Mouse (Mus musculus) lung, postnatal 4 days (tissue): Measurements from ENCODE around the gene Pfkfb3.

Experiments used
- DNase-seq, 2 experiments: peaks; one replicate each; pipeline ENCODE4 v3.0.0; 2021

Gene Pfkfb3

DNA sequence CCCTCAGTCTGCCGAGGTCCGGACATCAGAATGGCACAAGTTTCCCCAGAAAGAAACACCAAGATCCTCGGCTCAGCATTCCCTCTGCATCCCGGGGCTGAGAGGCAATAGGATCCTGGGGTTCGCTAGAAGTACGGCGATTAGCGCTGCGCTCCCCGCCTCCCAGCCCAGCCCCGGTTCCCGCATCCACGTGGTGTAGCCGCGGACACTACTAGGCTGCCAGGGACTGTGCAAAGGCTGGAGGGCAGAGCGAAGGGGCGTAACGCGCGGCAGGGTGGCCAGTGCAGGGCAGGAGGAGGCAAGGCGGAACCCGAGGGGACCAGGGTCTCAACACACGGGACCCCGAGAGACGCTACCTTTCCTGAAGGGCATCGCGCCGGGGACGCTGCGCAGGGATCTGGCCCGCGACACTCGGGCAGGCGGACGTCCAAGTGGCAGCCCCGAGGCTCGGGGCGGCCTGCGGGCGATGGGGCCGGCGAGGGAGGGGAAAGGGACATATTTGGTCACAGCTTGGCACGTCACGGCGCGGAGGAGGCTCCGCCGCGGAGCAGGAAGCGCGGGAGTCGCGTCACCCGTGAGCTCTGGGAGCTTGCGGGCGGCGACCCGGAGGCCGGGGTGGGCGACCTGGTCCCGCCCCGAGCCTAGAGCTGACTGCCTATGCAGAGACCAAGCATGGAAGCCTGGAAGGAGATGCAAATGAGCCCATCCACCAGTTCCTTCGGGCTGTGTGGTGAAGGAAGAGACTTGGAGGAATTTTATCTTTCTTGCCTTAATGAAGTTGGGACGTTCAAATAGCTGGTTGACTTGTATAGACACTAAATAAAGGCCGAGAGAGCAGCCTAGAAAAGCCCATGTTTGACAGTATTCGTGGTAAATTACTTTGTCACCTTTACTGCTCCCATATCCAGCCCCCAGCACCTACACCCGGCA is at the start of gene Pfkfb3:
TSS of gene Pfkfb3 (minus strand) at position 607 of the 930 bp plus-strand sequence.
- peak; percentile 86 to 88 for DNase-seq

DNA sequence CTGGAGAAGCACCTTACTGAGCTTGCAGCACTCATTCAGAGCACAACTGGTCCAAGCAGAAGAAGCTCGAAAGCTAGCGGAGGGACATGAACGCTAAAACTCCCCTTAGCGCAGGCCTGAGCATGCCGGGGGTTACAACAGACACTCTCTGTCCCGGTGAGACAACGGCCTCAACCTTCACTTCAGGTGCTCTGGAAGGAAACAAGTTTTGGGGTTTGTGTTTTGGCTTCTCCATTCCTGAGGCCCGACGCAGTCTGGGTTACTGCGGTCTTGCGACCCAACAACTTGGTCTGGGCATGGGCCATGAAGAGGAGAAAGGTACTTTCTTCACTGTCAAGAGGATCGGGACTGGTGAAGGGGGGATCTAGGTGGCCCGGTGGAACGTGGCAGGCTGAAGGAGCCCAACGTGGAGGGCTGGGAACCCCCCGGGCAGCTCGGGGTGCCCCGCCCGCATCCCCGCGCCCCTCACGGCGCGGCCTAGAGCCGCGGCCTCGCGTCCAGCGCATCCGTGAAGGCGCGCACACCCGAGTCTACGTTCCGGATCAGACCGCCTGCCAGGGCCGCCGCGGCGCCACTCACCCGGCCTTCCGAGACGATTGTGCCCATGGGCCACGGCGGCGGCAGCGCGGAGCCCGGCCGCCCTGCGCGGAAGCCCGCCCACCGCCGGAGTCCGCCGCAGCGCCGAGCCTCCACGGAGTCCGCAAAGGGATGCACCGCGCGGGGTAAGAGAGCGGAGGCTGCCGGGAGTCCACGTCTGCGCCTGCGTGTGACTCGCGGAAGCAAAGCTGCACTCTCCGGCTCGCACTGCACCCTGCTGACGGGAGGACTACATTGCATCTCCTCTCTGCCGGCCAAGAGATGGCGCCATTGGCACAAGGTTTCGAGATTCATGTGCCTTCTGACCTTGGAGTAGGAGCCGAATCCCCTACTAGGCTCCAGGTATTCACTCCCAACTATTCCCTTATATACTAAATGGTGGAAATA is 48.9 kb upstream of the Pfkfb3 start:
- peak; percentile 94 to 96 for DNase-seq

DNA sequence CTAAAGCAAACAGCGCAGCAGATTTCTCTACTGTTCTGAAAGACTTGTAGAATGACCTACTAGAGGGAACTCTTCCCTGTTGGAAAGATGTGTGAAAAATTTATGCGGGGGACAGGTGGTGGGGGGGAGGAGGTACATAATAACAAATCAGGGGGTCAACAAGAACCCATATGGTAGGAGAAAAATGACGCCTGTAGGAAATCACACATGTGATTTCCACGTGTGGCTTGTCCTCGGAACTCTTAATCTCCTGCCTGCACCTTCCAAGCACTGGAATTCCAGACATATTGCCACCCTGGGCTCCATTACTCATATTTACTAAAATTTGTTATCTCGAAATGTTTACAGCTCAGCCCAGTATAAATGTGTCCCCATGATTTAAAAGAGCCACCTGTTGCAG is 47.9 kb upstream of the Pfkfb3 start:
- DNase-seq: no peak

DNA sequence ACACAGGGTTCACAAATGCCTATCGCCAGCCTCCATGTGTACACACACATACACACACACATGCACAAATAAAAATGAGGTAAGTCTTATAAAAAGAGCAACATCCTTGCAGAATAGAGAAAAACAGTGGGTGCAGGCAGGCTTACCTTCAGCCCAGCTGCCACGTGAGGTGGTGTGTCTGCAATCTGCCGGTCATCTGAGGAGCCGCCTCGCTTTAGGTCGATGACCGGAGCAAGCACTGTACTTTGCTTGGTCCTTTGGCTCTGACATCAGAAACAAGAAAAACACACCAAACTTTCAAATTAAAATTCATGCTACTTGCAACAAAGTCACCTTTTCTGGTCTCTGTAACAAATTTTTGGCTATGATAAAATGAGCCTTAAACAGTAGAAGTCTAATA is 44.0 kb upstream of the Pfkfb3 start:
- DNase-seq: no peak

DNA sequence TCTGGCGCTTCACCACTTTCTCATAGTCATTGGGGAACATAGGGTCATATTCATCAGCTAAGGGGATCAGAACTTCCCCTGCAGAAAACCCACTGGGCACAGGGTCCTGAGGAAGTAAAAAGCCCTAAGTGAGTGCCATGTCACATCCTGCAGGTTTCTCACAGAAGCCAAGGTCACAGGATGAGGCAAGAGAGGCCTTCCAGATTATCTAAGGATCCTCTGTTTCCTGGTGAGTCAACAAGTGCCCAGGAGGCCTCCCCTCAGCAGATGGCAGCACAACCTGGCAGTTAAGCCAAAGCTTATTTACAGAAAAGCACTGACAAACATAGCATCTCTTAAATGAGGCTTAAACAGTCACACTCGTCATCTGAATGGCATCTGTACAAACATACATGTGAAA is 42.8 kb upstream of the Pfkfb3 start:
- DNase-seq: no peak

DNA sequence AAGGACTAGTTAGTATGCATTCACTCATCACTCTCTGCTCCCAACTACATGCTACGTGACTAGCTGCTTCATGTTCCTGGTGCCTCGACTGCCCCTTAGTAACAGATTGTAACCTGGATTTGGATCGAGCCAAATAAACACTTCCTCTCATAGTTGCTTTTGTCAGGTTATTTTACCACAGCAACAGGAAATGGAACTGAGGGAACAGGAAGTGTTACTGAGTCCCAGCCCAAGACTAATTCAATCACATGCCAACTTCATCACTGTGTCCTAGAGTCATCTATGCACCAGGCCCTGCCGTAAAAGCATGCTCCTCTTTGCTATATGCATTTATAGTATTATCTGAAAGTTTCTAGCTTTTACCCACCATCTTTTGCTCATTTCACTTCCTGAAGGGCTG is 34.1 kb upstream of the Pfkfb3 start:
- DNase-seq: no peak

DNA sequence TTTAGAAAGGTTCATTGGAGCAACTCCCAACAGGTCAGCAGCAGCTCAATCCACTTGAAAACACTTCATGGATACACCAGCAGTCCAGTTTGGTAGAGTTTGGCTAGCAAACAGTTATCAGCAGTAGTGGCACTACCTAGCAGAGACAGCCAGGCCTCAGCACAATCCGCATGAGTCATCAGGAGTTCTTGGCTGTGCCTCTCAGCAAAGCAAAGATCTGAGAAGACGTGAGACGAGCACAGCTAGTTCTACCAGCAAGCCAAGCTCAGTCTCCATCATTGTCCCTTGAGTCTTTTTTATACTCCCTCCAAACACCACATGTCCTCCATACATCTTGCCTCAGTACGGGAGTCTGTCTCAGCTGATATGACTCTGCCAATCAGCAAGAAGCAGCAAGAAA is 25.5 kb upstream of the Pfkfb3 start:
- no peak for DNase-seq

DNA sequence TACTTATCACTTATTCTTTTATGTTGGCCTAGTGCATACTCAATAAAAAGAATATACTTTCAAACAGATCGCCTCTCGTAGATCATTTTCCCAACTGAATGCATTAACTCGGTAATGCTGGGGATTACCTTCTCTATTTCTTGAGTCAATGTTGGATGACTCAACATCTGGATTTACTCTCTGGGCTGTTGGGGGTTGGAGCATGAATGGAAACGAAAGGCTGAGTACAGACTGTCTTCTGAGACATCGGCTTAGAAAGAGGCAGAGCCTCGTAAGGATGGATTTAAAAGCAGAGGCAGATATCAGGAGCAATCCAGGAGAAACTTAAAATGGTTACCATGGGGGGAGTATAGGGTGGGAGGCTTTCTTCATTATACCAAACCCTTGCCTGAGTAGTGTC is 24.3 kb upstream of the Pfkfb3 start:
- DNase-seq: no peak

DNA sequence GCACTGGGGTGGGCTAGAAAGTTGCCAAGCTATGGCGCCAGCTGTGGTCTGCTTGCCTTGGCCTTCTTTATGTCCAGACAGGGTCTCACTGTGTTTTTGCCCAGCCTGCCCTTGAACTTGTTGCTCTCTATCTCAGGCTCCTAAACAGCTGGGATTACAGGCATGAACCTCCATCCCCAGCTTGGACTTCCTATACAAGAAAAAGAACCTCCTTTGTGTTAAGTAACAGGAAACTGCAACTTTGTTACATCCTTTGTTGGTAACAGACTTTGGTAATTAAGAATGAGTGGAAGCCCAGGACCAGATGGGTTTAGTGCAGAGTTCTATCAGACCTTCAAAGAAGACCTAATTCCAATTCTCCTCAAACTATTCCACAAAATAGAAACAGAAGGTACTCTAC is 19.8 kb upstream of the Pfkfb3 start:
- DNase-seq: no peak

DNA sequence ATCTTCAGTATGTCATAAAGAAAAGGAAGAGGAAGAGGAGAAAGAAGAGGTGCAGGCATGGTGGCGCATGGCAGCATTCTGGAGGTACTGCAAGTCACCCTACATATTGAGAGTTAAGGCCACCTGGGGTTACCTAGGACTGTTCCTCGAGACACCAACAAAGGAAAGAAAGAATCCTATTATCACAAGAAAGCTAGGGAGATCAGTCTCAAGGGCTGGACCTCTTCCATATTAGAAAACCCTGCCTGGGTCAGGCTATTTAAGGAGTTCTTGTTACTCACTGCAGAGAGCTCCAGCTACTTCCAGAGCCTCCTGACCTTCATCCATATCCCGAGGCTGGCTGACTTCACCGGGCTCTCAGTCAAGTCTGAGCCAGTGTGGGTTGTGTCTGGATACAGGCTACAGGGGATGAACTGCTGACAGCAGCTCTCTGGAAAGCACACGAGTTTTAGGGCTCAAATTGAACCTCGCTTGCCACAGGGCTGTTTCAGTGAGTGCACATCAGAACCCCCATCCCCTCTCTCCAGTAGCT is 17.2 kb upstream of the Pfkfb3 start:
- no peak for DNase-seq

DNA sequence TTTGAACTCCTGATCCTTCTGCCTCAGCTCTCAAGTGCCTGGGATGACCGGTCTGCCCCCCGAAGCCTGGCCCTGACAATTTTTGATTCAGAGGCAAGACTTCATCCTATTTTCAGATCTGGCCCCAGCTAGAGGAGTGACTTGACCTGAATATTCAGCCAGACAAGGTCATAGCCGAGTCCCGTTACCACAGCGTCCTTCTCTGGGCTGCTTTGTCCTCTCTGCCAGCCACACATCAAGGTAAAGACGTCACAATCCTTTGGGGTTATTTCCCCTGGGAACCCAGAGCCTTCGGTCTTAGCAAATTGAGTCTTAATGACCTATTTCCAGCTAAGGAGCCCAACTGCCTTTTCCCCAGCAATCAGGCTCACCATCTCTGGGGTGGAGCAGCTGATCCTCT is 14.6 kb upstream of the Pfkfb3 start:
- no peak for DNase-seq

DNA sequence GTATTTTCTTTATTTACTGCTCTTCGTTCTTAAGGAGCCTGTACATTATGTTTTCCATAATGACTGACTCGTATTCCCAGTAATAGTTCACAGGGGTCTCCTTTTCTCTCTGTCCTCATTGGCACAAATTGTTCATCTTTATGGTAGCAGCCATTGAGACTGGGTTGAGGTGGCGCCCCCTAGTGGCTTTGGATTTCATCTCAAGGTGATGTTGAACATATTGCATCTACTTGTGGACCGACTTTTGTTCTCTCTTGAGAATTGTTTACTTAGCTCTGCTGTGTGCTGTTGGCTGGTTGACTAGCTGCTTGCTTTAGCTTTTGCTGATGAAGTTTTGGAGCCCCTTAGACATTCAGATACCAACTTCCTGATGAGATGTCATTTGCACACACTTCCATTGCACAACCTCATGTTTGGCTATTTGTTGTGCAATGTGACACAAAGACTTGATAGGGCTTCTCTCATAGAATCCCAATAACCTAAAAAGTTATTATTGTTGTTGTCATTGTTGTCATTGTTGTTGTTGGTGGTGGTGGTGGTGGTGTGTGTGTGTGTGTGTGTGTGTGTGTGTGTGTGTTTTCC is 14.0 kb upstream of the Pfkfb3 start:
- DNase-seq: peak in 1 of 2 experiments; percentile 47

DNA sequence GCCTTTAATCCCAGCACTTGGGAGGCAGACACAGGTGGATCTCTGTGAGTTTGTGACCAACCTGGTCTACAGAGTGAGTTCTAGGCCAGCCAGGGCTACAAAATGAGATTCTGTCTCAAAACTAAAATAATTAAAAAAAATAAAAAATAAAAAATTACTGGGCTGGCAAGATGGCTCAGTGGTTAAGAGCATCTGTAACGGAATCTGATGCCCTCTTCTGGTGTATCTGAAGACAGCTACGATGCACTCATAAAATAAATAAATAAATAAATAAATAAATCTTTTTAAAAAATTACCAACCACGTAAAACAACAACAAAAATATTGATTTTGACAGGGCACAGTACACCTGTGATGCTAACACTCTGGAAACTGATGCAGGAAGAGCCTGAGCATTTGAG is 13.0 kb upstream of the Pfkfb3 start:
- DNase-seq: no peak

DNA sequence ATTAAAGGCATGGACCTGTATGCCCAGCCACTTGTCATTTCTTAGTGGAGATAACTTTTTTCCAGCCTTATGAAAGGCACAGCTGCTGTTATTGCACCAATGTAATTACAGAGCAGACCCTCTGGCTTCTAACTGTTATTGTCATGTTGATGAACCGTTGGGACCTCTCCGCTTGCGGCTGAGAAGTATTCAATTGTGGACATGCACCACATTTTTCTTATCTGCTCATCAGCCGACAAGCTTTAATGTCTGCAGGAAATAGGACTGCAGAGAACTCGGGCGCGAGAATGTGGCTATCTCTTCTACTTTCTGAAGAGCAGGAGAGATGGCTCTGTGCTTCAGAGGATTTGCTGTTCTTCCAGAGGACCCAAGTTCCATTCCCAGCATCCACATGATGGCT is 12.4 kb upstream of the Pfkfb3 start:
- no peak for DNase-seq

DNA sequence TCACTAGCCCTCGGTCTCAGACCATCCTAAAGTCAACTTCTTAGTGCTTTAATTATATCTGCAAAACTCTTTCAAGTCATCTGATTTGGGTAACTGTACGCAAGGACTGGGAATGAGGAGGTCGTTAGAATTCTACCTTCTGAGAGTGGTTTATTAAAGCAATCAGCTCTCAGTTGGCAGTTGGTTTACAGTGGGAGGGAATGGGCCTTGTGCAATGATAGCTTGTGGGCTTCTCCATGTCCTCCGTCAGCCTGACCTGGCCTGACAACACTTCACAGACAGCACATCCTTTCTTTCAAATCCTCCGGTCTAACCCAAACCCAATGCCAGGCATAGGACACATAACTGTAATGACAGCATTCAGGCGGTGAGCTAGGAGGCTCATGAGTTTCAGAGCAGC is 10.9 kb upstream of the Pfkfb3 start:
- no peak for DNase-seq

DNA sequence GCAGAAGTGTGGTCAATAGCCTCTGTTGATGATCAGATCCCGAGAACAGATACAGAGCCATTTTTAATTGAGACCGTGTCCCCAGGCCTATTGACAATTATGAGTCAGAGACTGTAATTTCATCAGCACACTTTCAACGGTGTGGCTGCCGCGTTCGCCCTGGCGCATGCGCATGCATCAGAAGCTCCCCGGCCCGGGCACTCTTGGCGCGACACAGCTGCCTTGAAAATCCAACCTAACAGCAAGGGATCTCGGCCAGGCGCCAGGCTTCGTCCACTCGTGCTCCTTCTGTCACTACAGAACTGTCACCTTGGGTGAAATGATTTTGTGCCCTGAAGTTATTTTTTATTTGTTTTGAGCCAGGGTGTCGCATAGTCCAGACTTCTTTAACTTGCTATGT is 9.4 kb upstream of the Pfkfb3 start:
- no peak for DNase-seq

DNA sequence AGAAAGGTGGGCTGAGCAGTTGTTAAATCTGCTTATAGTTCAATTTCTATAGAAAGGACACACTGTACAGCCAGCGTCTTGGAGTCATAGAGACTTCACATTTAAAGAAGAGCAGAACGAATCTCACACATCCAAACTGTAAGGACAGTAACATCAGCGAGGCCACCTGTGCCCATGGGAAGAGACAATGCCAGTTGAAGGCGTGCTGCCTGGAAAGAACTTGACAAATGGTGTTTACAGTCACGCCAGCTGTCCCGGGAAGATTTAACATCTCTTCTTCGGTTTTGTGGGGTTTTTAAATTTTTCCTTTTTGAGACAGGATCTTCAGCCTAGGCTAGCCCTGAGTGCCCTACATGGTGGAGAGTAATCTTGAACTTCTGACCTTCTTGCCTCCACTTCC is 4.8 kb upstream of the Pfkfb3 start:
- DNase-seq: no peak

DNA sequence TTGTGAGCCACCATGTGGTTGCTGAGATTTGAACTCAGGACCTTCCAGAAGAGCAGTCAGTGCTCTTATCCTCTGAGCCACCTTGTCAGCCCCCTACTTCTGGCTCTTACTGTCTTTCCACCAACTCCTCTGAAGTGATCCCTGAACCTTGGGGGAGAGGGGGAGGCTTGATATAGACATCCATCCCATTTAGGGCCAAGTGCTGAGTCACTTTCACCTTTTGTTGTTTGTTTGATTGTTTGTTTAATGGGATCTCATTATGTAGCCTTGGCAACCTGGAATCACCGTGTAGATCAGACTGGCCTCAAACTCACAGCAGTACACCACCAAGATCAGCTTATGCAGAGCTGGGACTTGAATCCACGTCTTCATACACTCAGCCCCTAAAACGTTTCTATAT is 3.4 kb upstream of the Pfkfb3 start:
- no peak for DNase-seq

DNA sequence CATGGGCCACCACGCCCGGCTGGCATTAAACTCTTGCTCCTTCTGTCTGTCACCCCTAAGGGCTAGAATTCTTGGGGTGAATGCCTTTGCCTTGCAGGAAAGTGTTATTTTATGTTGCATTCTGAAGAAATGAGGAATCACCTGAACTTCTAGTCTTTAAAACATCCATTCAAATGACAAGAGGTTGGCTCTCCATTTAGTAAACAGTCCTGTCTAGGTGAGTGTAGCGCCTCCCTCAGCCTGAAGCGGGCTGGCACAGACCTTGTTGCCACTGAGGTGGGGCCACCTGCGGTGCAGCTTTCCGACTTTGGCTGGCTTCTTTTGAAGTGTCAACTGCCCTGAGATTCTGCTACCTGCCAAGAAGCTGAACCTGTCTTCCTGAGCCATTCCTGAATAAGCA is 1.4 kb upstream of the Pfkfb3 start:
- no peak for DNase-seq

DNA sequence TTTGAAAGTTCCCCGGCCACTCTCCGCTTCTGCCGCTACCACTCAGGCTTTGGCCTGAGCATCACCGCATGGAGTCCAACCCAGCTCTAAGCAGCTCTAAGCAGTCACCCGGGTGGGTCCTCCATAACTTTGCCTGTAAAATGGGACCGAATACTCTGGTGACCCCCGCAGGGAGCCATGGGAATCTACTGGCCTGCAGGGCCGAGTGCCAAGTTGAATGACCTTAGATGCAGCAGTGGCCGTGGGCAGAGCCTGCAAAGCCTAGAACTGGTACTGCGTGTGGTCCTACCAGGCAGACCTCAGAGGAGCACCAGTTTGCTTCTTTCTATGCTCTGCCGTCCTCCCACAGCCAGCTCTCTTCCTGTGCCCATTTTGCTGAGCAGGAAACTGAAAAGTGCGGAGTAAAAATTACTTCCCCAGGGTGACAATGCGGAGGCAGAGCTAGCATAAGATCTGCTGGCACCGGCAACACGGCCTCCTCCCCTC is 868 bp downstream of the Pfkfb3 start:
- DNase-seq: peak; percentile 33 to 34

DNA sequence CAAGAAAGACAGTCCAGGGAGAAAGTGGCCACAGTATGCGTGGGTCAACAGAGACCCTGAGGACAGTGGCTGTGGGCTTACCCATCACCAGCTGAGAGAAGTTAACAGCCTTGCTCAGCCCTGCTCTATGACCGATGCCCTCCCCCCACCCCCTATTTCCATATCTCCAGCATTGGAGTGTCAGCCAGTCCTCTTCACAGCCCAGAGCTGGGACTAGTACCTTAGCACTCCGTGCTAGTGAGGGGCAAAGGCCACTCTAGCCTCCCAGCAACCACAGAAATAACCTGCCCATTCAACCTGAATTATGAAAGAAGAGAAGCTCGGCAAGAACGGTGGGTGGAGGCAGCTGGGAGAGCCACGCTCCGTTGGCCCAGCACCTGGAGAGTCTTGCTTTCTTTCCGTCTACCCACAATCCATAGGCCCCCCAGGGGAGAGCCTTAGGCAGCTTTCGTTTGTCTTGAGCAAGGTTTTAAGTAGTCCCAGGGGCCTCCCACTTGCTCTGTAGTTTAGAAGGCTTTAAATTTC is 1.5 kb downstream of the Pfkfb3 start:
- DNase-seq: no peak

DNA sequence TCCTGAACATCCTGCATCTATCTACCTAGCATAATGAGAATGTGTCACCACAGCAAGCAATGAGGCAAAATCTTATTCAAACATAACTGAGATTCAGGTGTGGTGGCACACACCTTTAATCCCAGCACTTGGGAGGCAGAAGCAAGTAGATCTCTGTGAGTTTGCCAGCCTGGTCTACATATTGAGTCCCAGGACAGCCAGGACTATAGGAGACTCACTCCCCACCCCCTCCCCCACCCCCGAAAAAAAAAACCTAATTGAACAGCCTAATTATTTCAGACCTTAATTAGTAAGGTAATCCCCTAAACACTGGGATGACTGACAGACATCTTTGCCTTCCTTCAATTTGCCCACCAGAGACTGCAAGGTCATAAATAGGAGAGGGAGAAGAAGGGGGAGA is 2.2 kb downstream of the Pfkfb3 start:
- no peak for DNase-seq

DNA sequence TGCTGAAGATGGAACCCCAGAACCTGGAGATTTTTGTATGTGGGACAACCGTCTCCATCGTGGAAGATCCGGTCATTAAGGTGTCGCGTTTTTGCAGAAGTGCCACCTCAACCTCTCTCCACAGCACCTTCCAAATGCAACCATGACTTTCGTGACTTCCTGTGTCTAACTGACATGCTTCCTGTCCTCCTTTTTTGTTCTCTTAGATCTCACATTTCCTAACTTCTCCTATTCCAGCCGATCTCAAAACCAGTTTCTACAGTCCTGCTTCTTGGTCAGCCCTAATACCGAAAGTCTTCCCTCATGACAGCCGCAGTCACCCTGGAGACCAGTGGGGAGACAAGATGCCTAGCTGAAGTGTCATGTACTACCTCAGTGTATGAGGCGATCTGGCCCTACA is 5.4 kb downstream of the Pfkfb3 start:
- no peak for DNase-seq
